Mouse (Mus musculus) brain, adult 2 months (tissue): ENCODE measurements at regions not wholly inside any gene's neighbourhood (a gene's known extent, or its start where the extent isn't known, plus 50 kb on each side); places are given as distances from the start of the nearest gene placed in this dataset.

Source experiments
- DNase-seq: peaks from one replicate; pipeline ENCODE4 v3.0.0; 2011; ENCODE audit warnings: low read depth, low spot score

- DNase-seq = peak; percentile 53
Observed at GRCm38 (mm10) chr8:35234436-35234835, 531.2 kb upstream of the Gm19410 start.

GRCm38 (mm10) chr8:35235815-35236509 is 529.6 kb upstream of the Gm19410 start:
- DNase-seq = no peak

- DNase-seq = peak; percentile 84
Observed at GRCm38 (mm10) chr8:35237279-35237678, 528.3 kb upstream of the Gm19410 start.

GRCm38 (mm10) chr8:35240884-35241283 is 524.7 kb upstream of the Gm19410 start:
- no peak for DNase-seq

- DNase-seq = no peak
Observed at GRCm38 (mm10) chr8:35243555-35243954, 522.0 kb upstream of the Gm19410 start.

DNA sequence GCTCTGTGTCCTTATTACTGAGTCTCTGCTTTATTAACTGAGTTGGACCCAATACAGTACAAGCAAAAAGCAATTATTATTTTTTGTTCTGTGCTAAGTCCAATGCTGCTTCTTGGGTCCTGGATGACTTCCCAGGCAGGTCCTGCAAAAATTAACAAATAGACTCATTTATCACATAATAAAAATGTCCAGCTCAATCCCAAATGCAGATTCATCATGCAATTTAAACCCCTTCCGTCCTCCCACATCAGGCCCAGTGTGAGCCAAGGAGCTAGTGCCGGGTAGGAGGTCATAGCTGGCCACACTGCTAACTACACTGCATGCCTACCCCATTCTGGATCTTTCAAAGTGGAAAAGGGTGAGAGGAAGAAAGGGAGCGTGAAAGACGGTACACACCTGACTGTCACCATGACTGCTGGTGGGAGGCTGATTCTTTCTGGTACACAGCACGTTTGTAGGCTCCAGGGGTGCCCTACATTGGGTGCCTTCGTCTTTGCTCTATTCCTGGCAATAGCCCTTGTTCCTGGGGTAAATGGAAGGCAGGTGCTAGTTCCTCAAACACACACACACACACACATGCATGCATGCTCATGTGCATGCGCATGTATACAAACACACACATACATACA is 515.7 kb upstream of the Gm19410 start:
- DNase-seq = no peak

GRCm38 (mm10) chr8:35250641-35251040 is 514.9 kb upstream of the Gm19410 start:
- no peak for DNase-seq

- no peak for DNase-seq
Observed at GRCm38 (mm10) chr8:35253946-35254345, 511.6 kb upstream of the Gm19410 start.

DNA sequence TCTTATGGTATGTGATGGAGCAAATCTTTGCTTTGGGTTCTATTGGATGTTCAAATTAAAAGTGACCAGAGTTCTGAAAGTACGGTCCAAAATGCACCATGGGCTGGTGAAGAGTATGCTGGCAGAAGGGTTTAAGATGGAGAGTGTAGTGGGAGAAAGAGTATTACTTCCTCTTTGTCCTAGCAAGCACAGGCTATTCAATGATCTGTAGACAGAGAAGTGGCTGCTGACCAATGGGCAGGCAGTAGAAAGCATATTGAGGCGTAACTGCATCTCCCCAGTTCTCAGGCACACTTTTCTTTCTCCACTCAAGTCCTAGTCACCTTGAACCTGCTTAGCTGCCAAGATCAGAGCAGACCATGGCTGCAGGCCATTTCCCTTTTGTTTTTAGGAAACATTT is 510.3 kb upstream of the Gm19410 start:
- DNase-seq = no peak

DNA sequence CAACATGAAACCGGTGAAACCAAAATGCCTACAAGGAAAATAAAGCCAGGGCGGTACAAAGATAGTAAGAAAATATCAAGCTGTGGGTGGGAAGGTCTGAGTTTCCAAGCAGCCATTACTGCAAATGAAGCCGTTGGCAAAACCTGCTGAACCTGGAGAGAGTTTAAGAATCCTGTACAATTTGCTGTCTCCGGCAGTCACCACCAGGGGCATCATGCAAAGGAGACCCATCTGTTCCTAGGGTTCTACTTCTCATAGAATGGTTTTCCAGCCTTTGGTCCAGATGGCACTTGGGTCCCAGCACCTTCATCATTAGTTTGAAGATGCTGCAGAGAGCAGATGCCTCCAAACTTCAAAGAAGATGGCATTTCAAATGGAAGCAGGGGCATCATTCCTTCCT is 508.6 kb upstream of the Gm19410 start:
- DNase-seq = peak; percentile 39

DNA sequence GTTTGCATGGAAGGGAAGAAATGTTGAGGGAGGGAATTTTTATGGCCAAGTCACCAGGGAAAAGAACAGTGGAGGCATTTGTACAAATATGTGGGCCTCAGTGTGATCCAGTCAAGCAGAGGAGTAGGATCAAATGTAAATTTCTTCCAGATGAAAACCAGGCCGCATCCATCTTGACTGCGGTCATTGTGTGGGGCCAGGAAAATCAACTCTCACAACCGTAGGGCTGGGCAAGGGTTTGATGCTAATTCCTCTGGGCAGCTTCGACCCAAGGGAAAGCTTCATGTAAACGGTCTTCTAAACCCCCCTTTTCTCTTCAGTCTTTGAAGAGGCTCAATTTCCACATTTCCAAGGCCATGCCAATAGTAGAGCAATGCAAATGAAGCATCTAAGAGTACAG is 497.4 kb upstream of the Gm19410 start:
- no peak for DNase-seq

GRCm38 (mm10) chr8:35268986-35269385 is 496.6 kb upstream of the Gm19410 start:
- no peak for DNase-seq

DNA sequence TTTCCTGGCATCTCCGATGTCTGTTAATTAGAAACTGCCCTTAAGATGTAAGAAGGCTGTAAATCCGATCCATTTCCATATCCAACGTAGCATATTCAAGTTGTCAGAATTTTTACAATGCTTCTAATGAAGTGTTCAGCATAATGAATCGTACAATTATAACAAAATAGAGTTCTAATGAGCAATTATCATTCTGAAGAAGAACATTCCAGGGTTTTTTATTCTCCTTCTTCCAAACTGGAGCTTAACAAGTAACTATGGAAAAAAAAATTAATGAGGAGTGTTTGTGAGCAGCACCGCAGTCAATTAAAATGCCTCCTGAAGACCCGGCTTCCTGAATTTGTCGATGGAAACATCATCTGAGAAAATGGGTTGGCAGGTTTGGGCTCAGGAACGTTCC is 489.6 kb upstream of the Gm19410 start:
- DNase-seq = no peak

GRCm38 (mm10) chr8:35276460-35276859 is 489.1 kb upstream of the Gm19410 start:
- DNase-seq = no peak

GRCm38 (mm10) chr8:35278946-35279345 is 486.6 kb upstream of the Gm19410 start:
- no peak for DNase-seq

DNA sequence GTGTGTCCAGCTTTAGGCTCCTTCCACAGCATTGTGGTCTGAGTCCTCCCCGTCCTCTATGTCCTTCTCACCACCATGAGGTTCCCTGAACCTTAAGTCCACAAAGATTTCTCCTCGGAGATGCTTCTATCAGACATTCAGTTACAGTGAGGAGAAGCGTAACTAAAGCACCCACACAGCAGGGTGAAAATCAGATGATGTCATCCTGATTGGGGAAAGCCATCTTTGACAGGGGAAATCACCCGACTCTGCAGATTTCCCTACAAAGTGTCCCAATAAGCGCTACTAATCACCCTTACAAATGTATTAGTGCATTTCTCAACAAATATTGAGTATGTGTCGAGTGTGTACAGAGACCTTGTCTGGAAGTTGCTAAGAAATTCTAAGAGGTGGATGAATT is 484.8 kb upstream of the Gm19410 start:
- no peak for DNase-seq

DNA sequence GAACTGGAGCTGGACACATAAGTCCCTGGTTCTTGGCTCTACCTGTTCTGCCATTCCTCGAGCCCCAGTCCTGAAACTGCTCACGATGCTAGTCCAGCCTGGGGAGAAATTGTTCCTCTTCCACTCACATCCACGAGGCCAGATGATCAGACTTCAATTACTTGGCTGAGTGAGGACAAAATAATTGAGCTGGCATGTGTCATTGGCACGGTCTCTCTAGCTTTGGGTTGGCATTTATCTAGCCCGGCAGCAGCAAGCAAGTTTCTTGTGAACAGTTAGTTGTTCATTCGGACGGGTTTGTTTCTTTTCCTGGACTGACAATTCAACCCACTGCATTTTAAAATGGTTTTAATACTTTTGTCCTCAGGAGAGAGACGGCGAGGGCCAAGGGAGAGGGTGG is 482.2 kb upstream of the Gm19410 start:
- DNase-seq = peak; percentile 49

- no peak for DNase-seq
Observed at GRCm38 (mm10) chr8:35289018-35289417, 476.6 kb upstream of the Gm19410 start.

- DNase-seq = peak; percentile 18
Observed at GRCm38 (mm10) chr8:35289967-35290366, 475.6 kb upstream of the Gm19410 start.

DNA sequence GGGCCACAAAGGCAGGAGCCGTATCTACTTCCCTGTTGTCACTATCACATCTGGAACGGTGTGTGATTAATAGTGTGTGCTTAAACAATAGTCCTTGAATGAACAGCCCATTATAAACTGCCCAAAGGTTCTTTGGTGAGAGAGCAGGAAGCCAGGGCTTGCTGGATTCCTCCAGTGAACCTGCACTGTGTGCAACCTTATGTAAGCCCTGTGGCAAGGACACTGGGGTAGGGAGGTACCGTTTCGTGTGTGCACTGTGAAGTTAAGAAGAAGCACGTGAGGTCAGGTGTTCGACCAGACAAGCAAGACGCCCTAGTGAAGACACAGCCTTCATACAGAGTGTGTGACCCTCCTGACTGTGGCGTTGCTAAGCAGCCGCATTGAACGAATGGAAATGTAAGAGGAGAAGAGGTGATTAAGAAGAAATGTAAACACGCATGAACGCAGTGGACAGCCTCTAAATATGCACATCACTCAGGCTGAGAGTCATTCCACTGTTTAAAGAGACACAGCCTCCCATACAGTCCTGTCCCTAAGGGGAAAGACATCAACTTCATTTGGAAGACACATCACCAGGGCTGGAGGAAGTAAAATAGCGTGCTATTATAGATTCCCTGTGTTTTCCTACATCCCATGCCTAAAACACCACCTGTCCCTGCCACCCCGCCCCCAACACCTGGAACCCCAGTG is 472.0 kb upstream of the Gm19410 start:
- no peak for DNase-seq

DNA sequence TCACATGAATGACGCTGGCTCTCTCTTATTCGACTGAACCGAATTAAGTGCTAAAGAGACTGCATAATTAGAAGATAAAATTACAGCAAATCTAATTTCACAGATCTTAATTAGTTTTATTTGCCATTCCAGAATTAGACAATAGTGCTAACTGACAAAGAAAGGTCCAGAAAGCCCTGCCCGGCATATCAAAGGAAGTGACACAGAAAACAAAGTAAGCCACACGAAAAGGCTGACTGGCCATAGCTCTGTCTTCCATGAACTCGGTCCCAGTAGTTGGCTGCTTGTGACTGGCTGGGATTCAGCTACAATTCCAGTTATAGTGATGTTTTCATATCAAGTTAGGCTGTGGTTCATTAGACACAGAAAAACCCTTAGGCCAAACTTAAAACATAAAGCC is 468.7 kb upstream of the Gm19410 start:
- no peak for DNase-seq

GRCm38 (mm10) chr8:35299088-35299487 is 466.5 kb upstream of the Gm19410 start:
- no peak for DNase-seq

GRCm38 (mm10) chr8:35300359-35300758 is 465.2 kb upstream of the Gm19410 start:
- DNase-seq = no peak
